Mouse (Mus musculus): ENCODE results near the gene Trim28. TPM values are rescaled to one million over a fixed set of nuclear protein-coding genes. Genes with fewer than 3 reads are reported as not detected.
A peak's percentile ranks its signal among the peaks of the same experiment; 100 is the strongest.

Trim28 gene
- polyA plus RNA-seq, 2 experiments, result 408 to 610 TPM

- 34% methylated on average over 55 of the region's 57 CpGs for WGBS
- TF ChIP-seq POLR2A (IDR thresholded peaks at IDR 0.05; ENCODE audit: borderline replicate concordance, extremely low read depth, insufficient read depth, insufficient read length), result no peak
- Histone ChIP-seq H3K27me3 (ENCODE audit: control insufficient read depth, insufficient read depth, low read length) (0 out of 2 replicates have a peak, but pooled peaks cover 4% of the 10 kb centered on the region), H3K36me3 (ENCODE audit: control insufficient read depth, insufficient read depth, low read length) (peaks cover 23% of the 10 kb centered on the region), H3K4me1 (ENCODE audit: control insufficient read depth, insufficient read depth, low read length) (peaks cover 16% of the 10 kb centered on the region), H3K27ac (replicated peaks; ENCODE audit: low read depth, low read length) (no peak overlapping the region), H3K4me3 (replicated peaks; ENCODE audit: low read length) (no peak overlapping the region; the same call in 1 of the 2 replicates), H3K9me3 (ENCODE audit: control insufficient read depth, low read length) (no peaks in the 10 kb centered on the region), H3K4me2 (replicated peaks; ENCODE audit: low read depth, low read length, severe bottlenecking) (peak overlapping the region; percentile 25; the same call in 1 of the 2 replicates), H3K9ac (ENCODE audit: low read depth, low read length, severe bottlenecking) (peak overlapping the region; percentile 41)
- DNase-seq (ENCODE audit: low spot score), result no peak
- no peak for ATAC-seq (ENCODE audit: low FRiP score, low read depth)
These were observed 8.6 kb downstream of the Trim28 start for GRCm38 (mm10) chr7:13007341-13008092.

GRCm38 (mm10) chr7:13009143-13010004 is 10.5 kb downstream of the Trim28 start:
- DNase-seq (ENCODE audit: low spot score), result peak; percentile 98
- peak; percentile 33; the same call in 1 of the 2 replicates for TF ChIP-seq POLR2A (IDR thresholded peaks at IDR 0.05; ENCODE audit: borderline replicate concordance, extremely low read depth, insufficient read depth, insufficient read length)
- peaks cover 23% of the 10 kb centered on the region for H3K36me3 ChIP-seq (ENCODE audit: control insufficient read depth, insufficient read depth, low read length)

GRCm38 (mm10) chr7:13010005-13010908 is 11.3 kb downstream of the Trim28 start, which contains the start of gene Zbtb45:
Gene Zbtb45 (minus strand): TSS chr7:13010034.
- Histone ChIP-seq H3K4me2 (replicated peaks; ENCODE audit: low read depth, low read length, severe bottlenecking) (peak within 1 kb of the TSS; percentile 85), H3K4me1 (ENCODE audit: control insufficient read depth, insufficient read depth, low read length) (peaks cover 16% of the 10 kb centered on the region), H3K36me3 (ENCODE audit: control insufficient read depth, insufficient read depth, low read length) (peaks cover 20% of the 10 kb centered on the region), H3K4me3 (replicated peaks; ENCODE audit: low read length) (peak within 1 kb of the TSS; percentile 48), H3K27me3 (ENCODE audit: control insufficient read depth, insufficient read depth, low read length) (0 out of 2 replicates have a peak, but pooled peaks cover 4% of the 10 kb centered on the region), H3K9ac (ENCODE audit: low read depth, low read length, severe bottlenecking) (peak within 1 kb of the TSS; percentile 72), H3K9me3 (ENCODE audit: control insufficient read depth, low read length) (no peaks in the 10 kb centered on the region), H3K27ac (replicated peaks; ENCODE audit: low read depth, low read length) (peak within 1 kb of the TSS; percentile 91)
- 20% methylated on average over 26 of the region's 26 CpGs for WGBS
- TF ChIP-seq POLR2A (IDR thresholded peaks at IDR 0.05; ENCODE audit: borderline replicate concordance, extremely low read depth, insufficient read depth, insufficient read length), result no peak
- DNase-seq (ENCODE audit: low spot score), result no peak
- ATAC-seq (ENCODE audit: low FRiP score, low read depth), result no peak

More at GRCm38 (mm10) chr7:13009143-13010004, 10.5 kb downstream of the Trim28 start:
- Histone ChIP-seq H3K9ac (ENCODE audit: low read depth, low read length, severe bottlenecking) (peak overlapping the region; percentile 72), H3K27me3 (ENCODE audit: control insufficient read depth, insufficient read depth, low read length) (0 out of 2 replicates have a peak, but pooled peaks cover 4% of the 10 kb centered on the region), H3K27ac (replicated peaks; ENCODE audit: low read depth, low read length) (peak overlapping the region; percentile 91), H3K4me3 (replicated peaks; ENCODE audit: low read length) (peak overlapping the region; percentile 48), H3K4me2 (replicated peaks; ENCODE audit: low read depth, low read length, severe bottlenecking) (peak overlapping the region; percentile 85), H3K9me3 (ENCODE audit: control insufficient read depth, low read length) (no peaks in the 10 kb centered on the region), H3K4me1 (ENCODE audit: control insufficient read depth, insufficient read depth, low read length) (peaks cover 16% of the 10 kb centered on the region)
- under 1% methylated on average over 42 of the region's 42 CpGs for WGBS
- ATAC-seq (ENCODE audit: low FRiP score, low read depth), result peak; percentile 91

GRCm38 (mm10) chr7:13013671-13014070 is 14.8 kb downstream of the Trim28 start:
- H3K9ac ChIP-seq (ENCODE audit: low read depth, low read length, severe bottlenecking), result no peak overlapping the region
- no peaks in the 10 kb centered on the region for H3K9me3 ChIP-seq (ENCODE audit: control insufficient read depth, low read length)
- no peak for TF ChIP-seq POLR2A (IDR thresholded peaks at IDR 0.05; ENCODE audit: borderline replicate concordance, extremely low read depth, insufficient read depth, insufficient read length)
- DNase-seq (ENCODE audit: low spot score) (no peak), ATAC-seq (ENCODE audit: low FRiP score, low read depth) (no peak)
- H3K4me1 ChIP-seq (ENCODE audit: control insufficient read depth, insufficient read depth, low read length), result peaks cover 8% of the 10 kb centered on the region
- H3K4me2 ChIP-seq (replicated peaks; ENCODE audit: low read depth, low read length, severe bottlenecking), result no peak overlapping the region
- H3K4me3 ChIP-seq (replicated peaks; ENCODE audit: low read length), result no peak overlapping the region
- no peaks in the 10 kb centered on the region for H3K36me3 ChIP-seq (ENCODE audit: control insufficient read depth, insufficient read depth, low read length)
- WGBS, result 61% methylated on average over 4 of the region's 4 CpGs
- H3K27ac ChIP-seq (replicated peaks; ENCODE audit: low read depth, low read length), result no peak overlapping the region
- H3K27me3 ChIP-seq (ENCODE audit: control insufficient read depth, insufficient read depth, low read length), result no peaks in the 10 kb centered on the region
